Mouse (Mus musculus): ENCODE results near the gene Mrpl1.

Mrpl1 gene

GRCm38 (mm10) chr5:96209459-96209858, at the start of gene Mrpl1:
Mrpl1 (plus strand) TSS chr5:96209493.
- DNase-seq (ENCODE audit: low read depth, low spot score) = peak; percentile 78

- peak; percentile 83 for DNase-seq (ENCODE audit: low read depth, low spot score)
Measured at GRCm38 (mm10) chr5:96160467-96161262, 48.6 kb upstream of the Mrpl1 start.

DNA sequence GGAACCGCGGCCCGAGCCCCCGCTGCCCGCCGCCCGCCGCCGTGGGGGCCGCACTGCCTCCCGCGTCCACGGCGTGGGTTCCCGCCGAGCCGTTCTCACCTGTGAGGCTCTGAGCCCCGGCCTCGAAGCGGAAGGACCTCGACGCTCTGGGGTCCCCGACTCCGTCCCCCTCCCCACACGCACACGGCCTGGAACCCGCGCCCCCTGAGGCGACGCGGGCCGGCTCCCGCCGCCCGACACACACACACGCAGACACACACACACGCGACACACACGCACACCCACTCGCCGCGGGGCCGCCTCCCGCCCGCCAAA, 48.1 kb upstream of the Mrpl1 start:
- DNase-seq (ENCODE audit: low read depth, low spot score) = peak; percentile 63

GRCm38 (mm10) chr5:96161578-96162398, 47.5 kb upstream of the Mrpl1 start:
- no peak for DNase-seq (ENCODE audit: low read depth, low spot score)

DNA sequence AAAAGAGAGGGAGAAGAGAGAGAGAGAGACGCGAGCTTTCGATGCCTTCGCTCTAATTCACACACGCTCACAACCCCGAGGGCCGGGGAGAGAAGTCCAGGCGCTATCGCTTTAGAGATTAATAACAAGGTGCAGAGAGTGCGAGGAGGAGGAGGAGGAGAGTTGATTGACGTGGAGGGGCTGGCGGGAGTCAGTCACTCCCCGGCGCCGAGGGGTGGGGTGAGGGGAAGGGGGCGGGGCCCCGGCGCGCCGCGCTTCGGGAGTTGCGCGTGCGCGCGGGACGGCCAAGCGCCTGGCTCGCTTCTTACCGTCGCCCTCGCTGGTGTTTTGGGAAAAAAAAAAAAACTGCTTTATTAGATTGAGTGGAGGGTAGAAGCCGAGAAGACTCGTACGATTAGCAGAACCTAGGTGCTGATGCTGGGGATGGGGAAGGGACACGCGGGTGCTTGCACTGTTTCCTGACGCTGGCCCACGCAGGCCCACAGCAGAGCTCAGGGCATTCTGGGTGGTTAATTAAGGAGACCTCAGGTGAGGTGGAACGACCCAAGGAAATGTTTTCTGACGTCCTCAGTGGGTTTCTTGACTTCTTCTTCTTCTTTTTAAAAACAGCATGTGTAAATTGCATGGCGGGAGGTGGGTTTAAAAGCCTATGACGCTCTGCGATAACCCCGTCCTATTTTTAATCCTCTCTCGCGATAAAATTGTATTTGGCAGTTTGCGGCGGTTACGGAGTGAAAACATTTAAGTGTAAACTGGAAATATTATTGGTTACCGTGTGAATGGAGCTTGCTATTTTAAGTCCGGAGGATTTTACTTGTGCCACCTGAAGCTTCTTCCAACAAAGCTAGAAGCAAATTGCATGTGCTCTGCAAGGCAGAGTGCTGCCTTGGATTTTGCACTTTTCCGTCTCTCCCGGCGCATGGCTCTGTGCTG, 46.6 kb upstream of the Mrpl1 start:
- DNase-seq (ENCODE audit: low read depth, low spot score) = peak; percentile 91

- no peak for DNase-seq (ENCODE audit: low read depth, low spot score)
Measured at GRCm38 (mm10) chr5:96163396-96164020, 45.8 kb upstream of the Mrpl1 start.

- DNase-seq (ENCODE audit: low read depth, low spot score) = peak; percentile 88
Measured at GRCm38 (mm10) chr5:96164021-96164411, 45.3 kb upstream of the Mrpl1 start, which contains the start of gene Cnot6l. Cnot6l (minus strand) TSS chr5:96164171.

DNA sequence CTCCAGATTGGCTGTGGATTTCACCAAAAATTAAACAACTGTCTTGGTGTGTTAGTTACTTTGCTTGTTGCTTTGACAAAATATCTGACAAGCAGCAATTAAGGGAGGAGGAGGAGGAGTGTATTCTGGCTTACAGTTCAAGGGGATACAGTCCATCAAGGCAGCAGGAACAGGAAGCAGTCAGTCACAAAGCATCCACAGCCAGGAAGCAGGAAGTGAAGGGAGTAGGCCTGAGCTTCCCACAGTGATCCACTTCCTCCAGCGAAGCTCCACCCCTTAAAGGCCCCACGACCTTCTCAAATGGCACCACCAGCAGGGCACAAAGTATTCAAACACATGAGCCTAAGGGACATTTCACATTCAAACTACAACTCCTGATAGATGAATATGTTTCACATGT, 42.5 kb upstream of the Mrpl1 start:
- DNase-seq (ENCODE audit: low read depth, low spot score) = peak; percentile 26

GRCm38 (mm10) chr5:96170443-96170842, 38.9 kb upstream of the Mrpl1 start:
- DNase-seq (ENCODE audit: low read depth, low spot score) = no peak

DNA sequence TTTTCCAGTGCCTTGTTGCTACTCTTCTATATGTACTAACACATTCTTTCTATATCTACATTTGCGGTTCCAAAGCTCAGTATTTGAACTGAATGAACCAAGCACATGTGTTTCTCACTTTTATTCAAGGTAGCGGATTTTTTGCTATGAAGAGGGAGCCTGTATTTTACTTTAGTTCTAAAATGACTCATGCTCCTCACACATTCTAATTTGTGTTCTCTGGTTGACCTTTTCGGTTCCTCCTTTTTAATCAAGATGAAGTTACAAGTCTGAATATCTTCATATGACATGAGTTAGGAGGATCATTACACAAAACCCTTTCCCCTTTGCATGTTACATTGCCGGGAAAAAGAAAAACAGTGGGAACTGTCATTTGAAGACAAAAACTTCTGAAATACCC, 37.5 kb upstream of the Mrpl1 start:
- peak; percentile 75 for DNase-seq (ENCODE audit: low read depth, low spot score)

DNA sequence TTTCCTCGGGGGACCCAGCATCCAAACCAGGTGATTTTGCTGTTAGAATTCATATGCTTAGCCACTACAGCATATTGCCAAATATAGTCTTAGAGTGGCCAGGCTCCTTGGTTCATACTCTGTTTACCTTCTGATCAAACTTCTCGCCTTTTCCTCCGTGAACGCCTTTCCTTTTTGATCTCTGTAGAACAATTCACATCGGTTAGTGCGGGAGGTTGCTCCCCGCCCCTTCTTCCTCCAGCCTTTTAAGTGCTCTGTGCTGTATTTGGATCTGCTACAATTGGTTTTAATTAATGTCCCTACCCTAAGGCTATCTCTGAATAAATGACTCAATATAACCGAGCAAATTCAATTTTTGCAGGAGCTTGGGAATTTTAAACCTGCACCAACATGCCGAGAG, 33.2 kb upstream of the Mrpl1 start:
- DNase-seq (ENCODE audit: low read depth, low spot score) = no peak

- DNase-seq (ENCODE audit: low read depth, low spot score) = no peak
Measured at GRCm38 (mm10) chr5:96176879-96177358, 32.4 kb upstream of the Mrpl1 start.

- DNase-seq (ENCODE audit: low read depth, low spot score) = no peak
Measured at GRCm38 (mm10) chr5:96183211-96183610, 26.1 kb upstream of the Mrpl1 start.

DNA sequence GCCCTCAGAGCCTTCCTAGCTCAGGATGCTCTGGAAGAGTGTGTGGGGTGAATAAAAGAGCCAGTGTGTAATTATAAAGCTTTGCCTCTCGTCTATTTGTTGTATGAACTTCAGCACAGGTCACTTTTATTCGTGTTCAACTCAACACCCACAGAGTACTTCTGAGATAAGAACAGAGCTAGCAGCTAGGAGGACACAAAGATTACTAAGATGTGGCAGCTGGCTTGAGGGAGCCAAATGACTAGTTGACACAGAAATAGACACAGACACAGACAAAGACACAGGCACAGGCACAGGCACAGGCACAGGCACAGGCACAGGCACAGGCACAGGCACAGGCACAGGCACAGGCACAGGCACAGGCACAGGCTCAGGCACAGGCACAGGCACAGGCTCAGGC, 25.3 kb upstream of the Mrpl1 start:
- no peak for DNase-seq (ENCODE audit: low read depth, low spot score)

DNA sequence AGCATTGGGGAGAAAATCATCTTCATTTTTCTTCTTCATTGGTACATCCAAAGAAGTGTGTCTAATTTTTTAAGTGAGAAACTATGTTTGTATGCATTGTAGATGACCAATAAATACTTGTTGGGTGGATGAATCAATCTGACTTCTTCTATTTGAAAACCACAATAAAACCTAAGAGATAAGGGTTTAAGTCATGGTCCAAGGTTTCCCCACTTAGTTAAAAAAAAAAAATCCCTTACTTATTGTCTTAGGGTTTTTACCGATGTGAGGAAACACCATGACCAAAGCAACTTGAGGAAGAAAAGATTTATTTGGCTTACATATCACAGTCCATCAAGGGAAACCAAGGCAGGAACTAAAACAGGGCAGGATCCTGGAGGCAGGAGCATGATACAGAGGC, 19.5 kb upstream of the Mrpl1 start:
- no peak for DNase-seq (ENCODE audit: low read depth, low spot score)

GRCm38 (mm10) chr5:96191251-96191650, 18.0 kb upstream of the Mrpl1 start:
- no peak for DNase-seq (ENCODE audit: low read depth, low spot score)

DNA sequence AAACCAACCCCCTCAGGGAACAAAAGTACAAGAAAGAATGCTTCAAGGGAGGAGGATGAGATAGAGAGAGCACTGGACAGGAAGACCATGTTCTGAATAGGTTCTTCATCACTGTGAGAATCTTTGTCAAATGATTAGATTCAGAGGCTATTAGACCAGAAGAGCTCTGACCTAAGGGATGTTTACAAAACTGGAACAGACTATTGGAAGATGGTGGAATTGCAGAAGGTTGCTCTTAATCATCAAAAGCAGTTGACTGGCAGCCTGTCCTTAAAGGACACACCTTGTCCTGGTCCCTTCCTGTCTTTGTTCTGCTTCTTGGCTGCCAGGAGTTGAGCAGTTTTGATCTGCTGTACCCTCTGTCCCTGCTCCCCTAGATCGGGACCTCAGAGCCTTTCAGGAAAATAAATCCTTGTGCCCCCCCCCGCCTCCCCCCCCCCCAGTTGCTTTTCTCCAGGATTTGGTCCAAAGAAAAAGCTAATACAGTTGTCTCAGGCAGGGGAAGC, 12.7 kb upstream of the Mrpl1 start:
- DNase-seq (ENCODE audit: low read depth, low spot score) = no peak

DNA sequence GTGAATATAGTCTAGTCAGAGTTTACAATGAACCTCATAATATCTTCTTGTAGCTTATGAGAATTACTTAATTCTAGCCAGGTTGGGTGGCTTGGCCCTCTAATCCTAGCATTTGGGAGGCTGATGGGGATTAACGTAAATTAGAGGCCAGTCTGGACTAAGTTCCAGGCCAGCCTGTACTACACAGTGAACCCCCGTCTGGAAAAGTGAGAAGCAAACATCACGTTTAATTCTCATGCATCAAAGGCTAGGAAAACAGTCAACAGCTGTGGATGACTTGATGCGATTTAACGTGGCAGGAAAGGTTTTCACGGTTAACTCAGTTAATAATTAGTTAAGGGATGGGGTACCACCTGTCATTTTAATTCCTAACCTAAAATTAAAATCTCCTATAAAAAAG, 11.0 kb upstream of the Mrpl1 start:
- no peak for DNase-seq (ENCODE audit: low read depth, low spot score)

- no peak for DNase-seq (ENCODE audit: low read depth, low spot score)
Measured at GRCm38 (mm10) chr5:96200269-96200668, 9.0 kb upstream of the Mrpl1 start.

GRCm38 (mm10) chr5:96201462-96202154, 7.7 kb upstream of the Mrpl1 start:
- DNase-seq (ENCODE audit: low read depth, low spot score) = no peak

All from A20 (cell line).